Mouse (Mus musculus): ENCODE data around the gene Copz2.

DNA sequence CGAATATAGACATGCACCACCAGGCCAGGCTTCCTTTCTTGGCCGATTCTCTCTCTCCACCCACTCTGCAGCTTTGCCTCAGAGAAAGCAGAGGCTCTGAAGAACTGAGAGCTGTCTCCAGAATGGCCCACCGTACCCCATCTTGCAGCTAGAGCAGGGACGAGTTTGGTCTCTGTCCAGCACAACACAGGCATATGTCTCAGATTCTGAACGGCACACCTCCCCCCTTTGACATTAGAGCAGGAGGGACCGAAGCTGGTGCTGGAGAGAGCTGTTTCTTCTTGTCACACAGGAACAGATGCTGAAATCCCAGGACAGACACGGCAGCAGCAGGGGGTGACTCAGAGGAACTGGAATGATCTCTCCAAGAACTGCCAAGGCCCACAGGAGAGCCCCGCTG is 9.4 kb upstream of the Copz2 start:
- TF ChIP-seq CTCF (IDR thresholded peaks at IDR 0.05; ENCODE audit: low read depth, low read length), result no peak
- no peak for TF ChIP-seq POLR2A (IDR thresholded peaks at IDR 0.05; ENCODE audit: insufficient read depth, low read length)
